Mouse (Mus musculus) hindbrain, embryonic 15.5 days (tissue): Measurements from ENCODE around the gene C1qb. TPM values are rescaled to one million over a fixed set of nuclear protein-coding genes. Genes with fewer than 3 reads are reported as not detected.

Experiments used
- ATAC-seq: fragments of 200-750 bp; cut with Nextera tagmentation; 2 replicates; pipeline ENCODE4 v1.8.0; 2017; ENCODE audit warnings: low read depth, moderate number of reproducible peaks, moderate TSS enrichment; ENCODE audit not compliant: low FRiP score
- H3K27ac ChIP-seq: fragments of 300-500 bp; sonication (generic); replicated peaks from 2 replicates; pipeline ENCODE4 v1.5.1; 2015; ENCODE audit warnings: mild to moderate bottlenecking, inconsistent platforms
- H3K27me3 ChIP-seq: fragments of 300-500 bp; sonication (generic); 2 replicates; pipeline ENCODE4 v1.6.1; 2015; ENCODE audit warnings: control low read depth, inconsistent platforms
- H3K36me3 ChIP-seq: fragments of 300-500 bp; sonication (generic); 2 replicates; pipeline ENCODE4 v1.6.1; 2015; ENCODE audit warnings: control low read depth, inconsistent platforms
- H3K4me1 ChIP-seq: fragments of 300-500 bp; sonication (generic); replicated peaks from 2 replicates; pipeline ENCODE4 v1.6.1; 2015; ENCODE audit warnings: control low read depth, inconsistent platforms
- H3K4me2 ChIP-seq: fragments of 300-500 bp; sonication (generic); 2 replicates; pipeline ENCODE4 v1.6.1; 2015; ENCODE audit warnings: moderate library complexity, mild to moderate bottlenecking, inconsistent platforms
- H3K4me3 ChIP-seq: fragments of 300-500 bp; sonication (generic); 2 replicates; pipeline ENCODE4 v1.5.1; 2015; ENCODE audit warnings: mild to moderate bottlenecking, inconsistent platforms
- H3K9ac ChIP-seq: fragments of 300-500 bp; sonication (generic); 2 replicates; pipeline ENCODE4 v1.6.1; 2015; ENCODE audit warnings: inconsistent platforms
- H3K9me3 ChIP-seq: fragments of 300-500 bp; sonication (generic); 2 replicates; pipeline ENCODE4 v1.6.1; 2016; ENCODE audit warnings: control low read depth, inconsistent platforms
- WGBS: fragments of 180-500 bp; shearing (Covaris S2); methylation state at CpG from one replicate; pipeline ENCODE4 v1.1.7; 2015; 5-methylcytosine and 5-hydroxymethylcytosine counted together
- polyA plus RNA-seq: library from polyadenylated mRNA; unstranded; fragments of >200 nt; fragmentation: Nextera tagmentation; extraction: Ambion mirVana; gene quantifications from 2 replicates; pipeline ENCODE4 v1.2.1, GENCODE M21; 2015

Gene C1qb
- polyA plus RNA-seq, 1 experiment from 2014 or later = 42.6 TPM

- Histone ChIP-seq H3K4me1 (peaks cover 13% of the 10 kb centered on the region), H3K9ac (no peak overlapping the region), H3K27ac (no peak overlapping the region), H3K4me3 (no peak overlapping the region), H3K9me3 (no peaks in the 10 kb centered on the region), H3K36me3 (no peaks in the 10 kb centered on the region), H3K27me3 (peaks cover 28% of the 10 kb centered on the region), H3K4me2 (no peak overlapping the region)
- ATAC-seq = no peak
- WGBS = 67% methylated on average over 7 of the region's 7 CpGs
Measured at GRCm38 (mm10) chr4:136892371-136892770, 6.4 kb upstream of the C1qb start.

- ATAC-seq = no peak
- Histone ChIP-seq H3K27ac (no peak overlapping the region), H3K36me3 (no peaks in the 10 kb centered on the region), H3K4me3 (no peak overlapping the region), H3K9ac (no peak overlapping the region), H3K4me2 (no peak overlapping the region), H3K9me3 (no peaks in the 10 kb centered on the region), H3K27me3 (peaks cover 18% of the 10 kb centered on the region), H3K4me1 (peaks cover 10% of the 10 kb centered on the region)
- WGBS = 86% methylated on average over 4 of the region's 4 CpGs
Measured at GRCm38 (mm10) chr4:136891115-136891514, 5.1 kb upstream of the C1qb start.

DNA sequence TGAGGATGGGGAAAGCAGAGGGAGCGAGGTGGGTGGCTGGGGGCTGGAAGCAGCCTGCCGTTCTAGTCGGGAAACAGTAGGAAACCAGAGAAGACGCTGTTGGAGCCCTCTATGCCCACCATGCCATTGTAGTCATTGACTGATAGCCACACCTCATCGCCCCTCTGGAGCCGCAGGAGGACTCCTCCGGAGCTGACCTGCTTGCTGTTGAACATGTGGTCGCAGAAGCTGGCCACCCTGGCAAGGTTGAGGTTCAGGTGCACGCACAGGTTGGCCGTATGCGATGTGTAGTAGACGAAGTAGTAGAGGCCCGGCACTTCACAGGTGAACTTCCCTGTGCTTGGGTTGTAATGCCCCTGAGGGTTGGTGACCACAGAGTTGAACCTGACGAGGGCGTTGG is 4.0 kb upstream of the C1qb start:
- H3K9ac ChIP-seq = no peak overlapping the region
- 87% methylated on average over 15 of the region's 15 CpGs for WGBS
- no peak for ATAC-seq
- H3K4me1 ChIP-seq = peaks cover 5% of the 10 kb centered on the region; the same call in 1 of the 2 replicates
- no peak overlapping the region for H3K27ac ChIP-seq
- H3K36me3 ChIP-seq = no peaks in the 10 kb centered on the region
- no peak overlapping the region for H3K4me3 ChIP-seq
- H3K9me3 ChIP-seq = no peaks in the 10 kb centered on the region
- peaks cover 8% of the 10 kb centered on the region for H3K27me3 ChIP-seq
- H3K4me2 ChIP-seq = no peak overlapping the region

- WGBS = 65% methylated on average over 5 of the region's 5 CpGs
- no peak for ATAC-seq
- no peaks in the 10 kb centered on the region for H3K9me3 ChIP-seq
Measured at GRCm38 (mm10) chr4:136887714-136888113, 1.7 kb upstream of the C1qb start.

GRCm38 (mm10) chr4:136878601-136879000 is 7.4 kb downstream of the C1qb start:
- H3K4me1 ChIP-seq = 0 out of 2 replicates have a peak, but pooled peaks cover 4% of the 10 kb centered on the region
- no peak overlapping the region for H3K27ac ChIP-seq
- no peak overlapping the region for H3K9ac ChIP-seq
- H3K36me3 ChIP-seq = no peaks in the 10 kb centered on the region
- H3K9me3 ChIP-seq = no peaks in the 10 kb centered on the region
- no peak for ATAC-seq
- H3K27me3 ChIP-seq = no peaks in the 10 kb centered on the region
- H3K4me3 ChIP-seq = no peak overlapping the region
- H3K4me2 ChIP-seq = no peak overlapping the region
- 23% methylated on average over 5 of the region's 5 CpGs for WGBS

More at GRCm38 (mm10) chr4:136887714-136888113, 1.7 kb upstream of the C1qb start:
- Histone ChIP-seq H3K4me2 (no peak overlapping the region), H3K9ac (no peak overlapping the region), H3K27me3 (peaks cover 2% of the 10 kb centered on the region; the same call in 1 of the 2 replicates), H3K36me3 (no peaks in the 10 kb centered on the region), H3K4me1 (no peaks in the 10 kb centered on the region; the same call in 1 of the 2 replicates), H3K27ac (no peak overlapping the region), H3K4me3 (no peak overlapping the region)

DNA sequence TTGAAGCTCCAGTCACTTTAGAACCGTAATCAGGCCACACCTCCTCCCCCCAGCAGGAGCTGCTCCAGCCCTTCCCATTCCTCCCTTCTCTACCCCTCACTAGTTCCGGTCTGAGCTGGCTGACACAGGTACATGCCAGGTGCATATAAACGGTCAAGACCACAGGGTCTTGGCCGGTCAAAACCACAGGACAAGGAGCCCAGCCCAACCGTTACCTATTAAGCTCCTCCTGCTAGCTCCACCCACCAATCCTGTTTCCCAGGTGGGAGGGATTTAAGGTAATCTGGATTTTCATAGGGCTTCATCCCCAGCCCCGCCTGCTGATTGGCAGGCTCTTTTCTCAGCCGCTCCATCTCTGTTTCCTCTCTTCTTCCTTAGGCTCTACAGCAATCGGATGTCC is 7.8 kb downstream of the C1qb start:
- 0 out of 2 replicates have a peak, but pooled peaks cover 4% of the 10 kb centered on the region for H3K4me1 ChIP-seq
- no peaks in the 10 kb centered on the region for H3K36me3 ChIP-seq
- H3K4me2 ChIP-seq = no peak overlapping the region
- H3K9ac ChIP-seq = no peak overlapping the region
- H3K27ac ChIP-seq = no peak overlapping the region
- H3K9me3 ChIP-seq = no peaks in the 10 kb centered on the region
- WGBS = 55% methylated on average over 8 of the region's 8 CpGs
- no peaks in the 10 kb centered on the region for H3K27me3 ChIP-seq
- H3K4me3 ChIP-seq = no peak overlapping the region
- no peak for ATAC-seq

GRCm38 (mm10) chr4:136876971-136877370 is 9.0 kb downstream of the C1qb start:
- no peak overlapping the region for H3K9ac ChIP-seq
- peak; percentile 61; the same call in 1 of the 2 replicates for ATAC-seq
- H3K4me1 ChIP-seq = 0 out of 2 replicates have a peak, but pooled peaks cover 4% of the 10 kb centered on the region
- H3K27me3 ChIP-seq = no peaks in the 10 kb centered on the region
- no peaks in the 10 kb centered on the region for H3K36me3 ChIP-seq
- H3K9me3 ChIP-seq = no peaks in the 10 kb centered on the region
- WGBS = 17% methylated on average over 7 of the region's 7 CpGs
- H3K27ac ChIP-seq = no peak overlapping the region
- H3K4me3 ChIP-seq = no peak overlapping the region
- no peak overlapping the region for H3K4me2 ChIP-seq

DNA sequence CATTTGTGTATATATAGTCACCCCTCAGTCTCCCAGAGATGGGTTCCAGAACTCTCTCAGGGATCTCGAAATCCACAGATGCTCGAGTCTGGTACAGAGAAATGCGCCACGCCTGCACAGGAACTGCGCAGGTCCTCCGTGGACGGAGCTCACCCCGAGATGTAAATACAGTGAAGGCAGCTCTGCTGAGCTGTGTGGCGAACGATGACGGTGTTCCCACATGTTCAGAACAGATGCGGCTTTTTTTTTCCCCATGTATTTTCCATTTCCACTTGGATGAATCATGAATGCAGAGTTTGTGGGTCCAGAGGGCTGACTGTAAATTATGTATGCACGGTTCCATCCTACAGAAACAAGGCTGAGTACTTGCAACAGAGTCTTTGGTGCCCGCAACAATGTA is 11.0 kb downstream of the C1qb start:
- H3K36me3 ChIP-seq = no peaks in the 10 kb centered on the region
- WGBS = 85% methylated on average over 14 of the region's 14 CpGs
- H3K27me3 ChIP-seq = no peaks in the 10 kb centered on the region
- 0 out of 2 replicates have a peak, but pooled peaks cover 4% of the 10 kb centered on the region for H3K4me1 ChIP-seq
- H3K9me3 ChIP-seq = no peaks in the 10 kb centered on the region
- H3K4me3 ChIP-seq = no peak overlapping the region
- ATAC-seq = no peak
- H3K27ac ChIP-seq = no peak overlapping the region
- H3K4me2 ChIP-seq = no peak overlapping the region
- H3K9ac ChIP-seq = no peak overlapping the region

DNA sequence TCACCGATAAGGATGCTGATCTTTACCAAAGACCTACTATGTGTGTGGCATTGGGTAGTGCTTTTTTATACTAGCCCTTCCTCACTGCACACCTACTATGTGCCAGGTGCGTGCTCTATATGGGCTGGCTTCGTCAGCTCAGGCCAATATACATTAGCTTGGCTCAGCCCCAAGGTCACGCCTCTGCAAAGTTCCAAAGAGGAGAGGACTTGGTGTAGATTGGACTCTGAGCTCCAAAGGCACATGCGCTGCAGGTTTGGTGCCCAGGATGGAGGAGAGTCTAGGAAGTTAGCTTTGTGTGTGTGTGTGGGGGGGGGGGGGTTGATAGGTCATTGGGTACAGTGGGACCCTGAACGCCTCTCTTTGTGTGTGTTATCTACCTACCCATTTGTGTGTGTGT is 17.6 kb downstream of the C1qb start:
- no peaks in the 10 kb centered on the region for H3K27me3 ChIP-seq
- H3K4me3 ChIP-seq = no peak overlapping the region
- H3K9ac ChIP-seq = no peak overlapping the region
- 76% methylated on average over 6 of the region's 6 CpGs for WGBS
- H3K9me3 ChIP-seq = no peaks in the 10 kb centered on the region
- no peak overlapping the region for H3K27ac ChIP-seq
- H3K36me3 ChIP-seq = no peaks in the 10 kb centered on the region
- H3K4me2 ChIP-seq = no peak overlapping the region
- H3K4me1 ChIP-seq = peaks cover 38% of the 10 kb centered on the region
- no peak for ATAC-seq

DNA sequence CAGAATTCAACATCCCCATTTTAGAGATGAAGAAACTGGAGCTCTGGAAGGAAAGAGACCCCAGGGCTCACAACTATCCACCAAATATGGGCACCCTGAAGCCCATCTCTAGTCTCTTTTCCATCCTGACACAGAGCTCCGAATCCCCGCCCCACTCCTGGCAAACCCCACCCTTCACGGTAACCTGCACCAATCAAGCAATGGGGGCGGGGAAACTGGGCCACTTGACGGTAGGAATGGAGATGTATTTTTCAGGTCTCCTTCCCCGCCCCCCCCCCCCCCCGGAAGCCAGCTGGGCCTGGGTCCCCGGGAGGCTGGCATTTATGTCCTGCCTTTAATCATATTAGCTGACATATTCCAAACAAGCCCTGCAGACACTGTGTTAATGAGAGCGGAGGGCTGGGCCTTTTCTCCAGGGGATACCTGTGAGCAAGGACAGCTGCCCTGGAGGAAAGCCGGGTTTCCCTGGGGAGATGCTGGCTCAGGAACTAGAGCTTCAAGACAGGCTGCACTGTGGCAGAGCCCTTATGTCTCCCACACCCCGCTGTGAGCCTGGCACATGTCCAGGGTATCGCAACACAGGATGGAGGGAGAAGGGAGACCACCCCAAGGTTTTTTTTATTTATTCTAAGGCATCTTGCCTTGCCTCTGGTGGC is 18.2 kb downstream of the C1qb start:
- Histone ChIP-seq H3K4me1 (peaks cover 38% of the 10 kb centered on the region), H3K27me3 (no peaks in the 10 kb centered on the region), H3K9ac (no peak overlapping the region), H3K9me3 (no peaks in the 10 kb centered on the region), H3K36me3 (no peaks in the 10 kb centered on the region), H3K4me3 (no peak overlapping the region), H3K4me2 (no peak overlapping the region), H3K27ac (no peak overlapping the region)
- peak; percentile 59; the same call in 1 of the 2 replicates for ATAC-seq
- 11% methylated on average over 12 of the region's 12 CpGs for WGBS

DNA sequence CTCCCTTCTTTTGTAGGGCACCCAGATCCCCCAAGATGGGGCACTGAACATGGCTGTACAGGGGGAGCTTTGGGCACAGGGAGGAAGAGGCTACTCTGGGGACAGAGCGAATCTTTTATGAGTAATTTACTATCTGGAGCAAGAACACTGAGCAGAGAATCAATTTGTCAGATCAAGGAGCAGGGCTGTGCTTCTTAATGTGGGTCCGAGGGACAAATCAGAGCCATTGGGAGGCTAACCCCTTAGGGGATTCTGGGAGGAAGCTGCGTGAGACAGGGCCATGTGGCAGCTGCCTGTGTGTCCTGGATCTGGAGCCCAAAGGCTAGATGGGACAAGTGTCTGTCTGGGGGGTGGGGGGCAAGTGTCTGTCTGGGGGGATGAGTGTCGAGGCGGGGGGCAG is 20.5 kb downstream of the C1qb start:
- WGBS = 36% methylated on average over 5 of the region's 5 CpGs
- H3K9ac ChIP-seq = no peak overlapping the region
- ATAC-seq = no peak
- peak overlapping the region; percentile 34 for H3K4me2 ChIP-seq
- no peaks in the 10 kb centered on the region for H3K36me3 ChIP-seq
- H3K9me3 ChIP-seq = no peaks in the 10 kb centered on the region
- H3K4me3 ChIP-seq = no peak overlapping the region
- peak overlapping the region; percentile 77 for H3K27ac ChIP-seq
- H3K4me1 ChIP-seq = peaks cover 51% of the 10 kb centered on the region
- H3K27me3 ChIP-seq = no peaks in the 10 kb centered on the region

- no peak overlapping the region for H3K9ac ChIP-seq
- H3K27me3 ChIP-seq = no peaks in the 10 kb centered on the region
- peaks cover 51% of the 10 kb centered on the region for H3K4me1 ChIP-seq
Measured at GRCm38 (mm10) chr4:136864751-136865470, 21.1 kb downstream of the C1qb start.

More at GRCm38 (mm10) chr4:136864751-136865470, 21.1 kb downstream of the C1qb start:
- H3K4me3 ChIP-seq = no peak overlapping the region
- peak; percentile 51; the same call in 1 of the 2 replicates for ATAC-seq
- WGBS = 5% methylated on average over 15 of the region's 15 CpGs
- H3K9me3 ChIP-seq = no peaks in the 10 kb centered on the region
- H3K27ac ChIP-seq = peak overlapping the region; percentile 77
- peak overlapping the region; percentile 34 for H3K4me2 ChIP-seq
- H3K36me3 ChIP-seq = no peaks in the 10 kb centered on the region
